Mouse (Mus musculus) midbrain, postnatal 0 days (tissue): ENCODE results near the gene Olfr153. TPM values are rescaled to one million over a fixed set of nuclear protein-coding genes. Genes with fewer than 3 reads are reported as not detected.
"Not testable (repeated sequence)": the region's sequence is repeated elsewhere in the genome, so short reads cannot be mapped to it uniquely, and the experiment has no call there.

Experiments used
- ATAC-seq: fragments of 200-750 bp; cut with Nextera tagmentation; 2 replicates; pipeline ENCODE4 v1.8.0; 2017; ENCODE audit warnings: moderate number of reproducible peaks, mild to moderate bottlenecking, moderate TSS enrichment, moderate library complexity; ENCODE audit not compliant: low FRiP score
- DNase-seq: peaks from one replicate; pipeline ENCODE4 v3.0.0-alpha.2; 2015; ENCODE audit warnings: low spot score
- H3K27ac ChIP-seq: fragments of 300-500 bp; sonication (generic); 2 replicates; pipeline ENCODE4 v1.5.1; 2014; ENCODE audit warnings: low read depth, mild to moderate bottlenecking, low read length, mixed read lengths
- H3K27me3 ChIP-seq: fragments of 300-500 bp; sonication (generic); 2 replicates; pipeline ENCODE4 v1.6.1; 2014; ENCODE audit warnings: low read length, control low read depth, mixed read lengths; ENCODE audit not compliant: insufficient read depth
- H3K36me3 ChIP-seq: fragments of 300-500 bp; sonication (generic); 2 replicates; pipeline ENCODE4 v1.6.1; 2014; ENCODE audit warnings: low read length, control low read depth, mixed read lengths; ENCODE audit not compliant: insufficient read depth
- H3K4me1 ChIP-seq: fragments of 300-500 bp; sonication (generic); 2 replicates; pipeline ENCODE4 v1.6.1; 2014; ENCODE audit warnings: mild to moderate bottlenecking, control low read depth, antibody characterized with exemption, low read length, mixed read lengths; ENCODE audit not compliant: insufficient read depth
- H3K4me2 ChIP-seq: fragments of 300-500 bp; sonication (generic); 2 replicates; pipeline ENCODE4 v1.6.1; 2014; ENCODE audit warnings: low read depth, mild to moderate bottlenecking, low read length, mixed read lengths; ENCODE audit not compliant: poor library complexity, severe bottlenecking
- H3K4me3 ChIP-seq: fragments of 300-500 bp; sonication (generic); 2 replicates; pipeline ENCODE4 v1.5.1; 2014; ENCODE audit warnings: low read depth, mild to moderate bottlenecking, low read length, moderate library complexity
- H3K9ac ChIP-seq: fragments of 300-500 bp; sonication (generic); replicated peaks from 2 replicates; pipeline ENCODE4 v1.6.1; 2014; ENCODE audit warnings: mild to moderate bottlenecking, low read length, moderate library complexity, mixed read lengths; ENCODE audit not compliant: poor library complexity, severe bottlenecking
- H3K9me3 ChIP-seq: fragments of 300-500 bp; sonication (generic); 2 replicates; pipeline ENCODE4 v1.6.1; 2016; ENCODE audit warnings: low read length, control low read depth
- CTCF ChIP-seq: IDR thresholded peaks from 2 replicates; pipeline ENCODE4 v1.5.1; 2016; ENCODE audit warnings: antibody characterized with exemption, mild to moderate bottlenecking
- WGBS: fragments of 180-500 bp; shearing (Covaris S2); extraction: QIAGEN DNeasy Blood & Tissue Kit; methylation state at CpG from one replicate; pipeline ENCODE4 v1.1.7; 2014; 5-methylcytosine and 5-hydroxymethylcytosine counted together
- polyA plus RNA-seq: library from polyadenylated mRNA; unstranded; fragments of >200 nt; fragmentation: Nextera tagmentation; extraction: Ambion mirVana; gene quantifications from 2 replicates; pipeline ENCODE4 v1.2.1, GENCODE M21; 2015
- total RNA-seq: library from RNA; depleted of rRNA; stranded (reverse); fragments of >200 nt; gene quantifications from 2 replicates; pipeline ENCODE4 v1.2.3, GENCODE M21; 2014; rRNA removed

Olfr153 gene
- total RNA-seq = 0.52 TPM in 1 of 2 replicates, not detected in the other
- polyA plus RNA-seq = not detected in 2 replicates

DNA sequence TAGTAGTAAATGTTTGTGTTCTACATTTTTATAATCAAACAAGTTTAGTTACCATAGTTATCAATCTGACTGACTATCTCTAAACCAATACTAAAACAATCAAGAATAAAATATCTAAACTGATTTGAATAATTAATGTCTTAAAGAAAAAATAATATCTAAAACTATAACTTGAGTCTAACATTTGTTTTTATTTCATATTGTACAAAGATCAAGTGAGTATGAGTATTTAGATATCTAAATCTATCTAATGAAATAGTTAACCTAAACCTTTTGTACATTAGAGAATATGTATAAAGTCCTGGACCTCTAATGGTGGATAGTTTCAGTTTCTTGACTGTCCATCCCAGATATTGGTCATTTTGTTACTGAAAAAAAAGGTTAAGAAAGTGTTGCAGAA is at the start of gene Olfr153:
TSS of gene Olfr153 (plus strand) at position 301 of the 400 bp plus-strand sequence.
- Histone ChIP-seq H3K27ac (no peak within 1 kb of the TSS), H3K4me3 (no peak within 1 kb of the TSS), H3K27me3 (no peaks in the 10 kb centered on the region), H3K4me1 (no peaks in the 10 kb centered on the region), H3K36me3 (no peaks in the 10 kb centered on the region), H3K4me2 (no peak within 1 kb of the TSS), H3K9me3 (no peaks in the 10 kb centered on the region), H3K9ac (no peak within 1 kb of the TSS)
- no peak for TF ChIP-seq CTCF
- ATAC-seq = no peak
- no peak for DNase-seq

DNA sequence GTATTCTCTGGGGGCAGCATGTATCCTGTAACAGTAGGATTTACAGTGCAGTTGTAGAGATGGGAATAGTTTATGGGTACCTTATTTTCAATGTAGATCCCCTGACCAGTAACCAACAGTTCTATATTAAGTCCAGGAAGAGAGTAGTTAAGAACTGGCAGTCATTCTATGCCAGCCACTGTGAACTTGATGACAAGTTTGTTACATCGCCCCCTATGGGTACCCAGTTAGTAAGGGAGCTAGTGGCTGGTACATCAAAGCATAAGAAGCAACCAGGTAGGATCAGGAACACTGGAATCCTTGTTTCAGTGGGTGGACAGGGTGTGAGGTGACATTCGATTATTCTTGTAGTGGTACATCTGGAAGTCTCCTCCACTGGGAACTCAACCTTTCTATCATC is 49.3 kb upstream of the Olfr153 start:
- ATAC-seq (no peak), DNase-seq (no peak)
- Histone ChIP-seq H3K9ac (no peak overlapping the region), H3K4me2 (no peak overlapping the region), H3K27ac (no peak overlapping the region), H3K9me3 (no peaks in the 10 kb centered on the region), H3K27me3 (no peaks in the 10 kb centered on the region), H3K4me3 (no peak overlapping the region), H3K36me3 (no peaks in the 10 kb centered on the region), H3K4me1 (no peaks in the 10 kb centered on the region)
- no peak for TF ChIP-seq CTCF
- 87% methylated on average over 2 of the region's 2 CpGs for WGBS

DNA sequence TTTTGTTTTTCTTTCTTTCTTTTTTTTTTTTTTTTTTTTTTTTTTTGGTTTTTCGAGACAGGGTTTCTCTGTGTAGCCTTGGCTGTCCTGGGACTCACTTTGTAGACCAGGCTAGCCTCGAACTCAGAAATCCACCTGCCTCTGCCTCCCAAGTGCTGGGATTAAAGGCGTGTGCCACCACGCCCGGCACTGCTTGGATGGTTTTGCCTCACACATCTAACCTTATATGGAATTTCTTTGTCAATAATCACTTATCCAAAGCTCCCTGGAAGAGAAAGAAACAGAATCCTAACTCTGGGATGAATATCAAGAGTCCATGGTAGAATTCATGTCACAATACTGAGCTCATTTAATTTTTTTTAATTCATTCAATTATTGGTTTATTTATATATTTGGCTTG is 34.6 kb upstream of the Olfr153 start, which contains the start of gene Pramel7:
TSS of gene Pramel7 (minus strand) at position 101 of the 400 bp plus-strand sequence.
- not testable (repeated sequence) for H3K27me3 ChIP-seq, H3K4me2 ChIP-seq, H3K4me1 ChIP-seq, DNase-seq, H3K9me3 ChIP-seq, H3K36me3 ChIP-seq, ATAC-seq, H3K27ac ChIP-seq, H3K4me3 ChIP-seq, H3K9ac ChIP-seq
- WGBS = 82% methylated on average over 4 of the region's 5 CpGs

DNA sequence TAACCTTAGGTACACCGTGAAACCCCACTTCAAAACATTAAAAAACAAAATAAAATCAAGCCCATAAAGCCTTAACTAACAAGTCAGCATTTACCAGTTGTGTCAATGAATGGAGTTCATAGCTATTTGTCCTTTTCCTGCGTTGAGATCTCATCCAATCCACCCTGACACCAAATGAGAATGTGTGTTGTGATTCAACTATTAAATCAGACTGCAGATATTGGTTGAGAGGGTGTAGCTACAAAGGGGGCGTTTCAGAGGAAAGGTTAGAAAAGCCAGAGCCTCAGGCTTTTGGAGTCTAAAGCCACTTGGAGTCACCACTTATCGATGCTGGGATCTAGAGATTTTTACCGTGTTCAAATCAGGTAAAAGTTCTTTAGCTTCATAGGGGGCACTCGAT is 25.3 kb upstream of the Olfr153 start, which contains the start of gene Pramel6:
TSS of gene Pramel6 (plus strand) at position 301 of the 400 bp plus-strand sequence.
- ATAC-seq = no peak
- no peak within 1 kb of the TSS for H3K4me3 ChIP-seq
- no peaks in the 10 kb centered on the region for H3K9me3 ChIP-seq
- H3K36me3 ChIP-seq = no peaks in the 10 kb centered on the region
- no peak for TF ChIP-seq CTCF
- WGBS = 86% methylated on average over 6 of the region's 6 CpGs
- no peak within 1 kb of the TSS for H3K9ac ChIP-seq
- no peak for DNase-seq
- no peak within 1 kb of the TSS for H3K4me2 ChIP-seq
- H3K27me3 ChIP-seq = no peaks in the 10 kb centered on the region
- no peak within 1 kb of the TSS for H3K27ac ChIP-seq
- H3K4me1 ChIP-seq = no peaks in the 10 kb centered on the region

DNA sequence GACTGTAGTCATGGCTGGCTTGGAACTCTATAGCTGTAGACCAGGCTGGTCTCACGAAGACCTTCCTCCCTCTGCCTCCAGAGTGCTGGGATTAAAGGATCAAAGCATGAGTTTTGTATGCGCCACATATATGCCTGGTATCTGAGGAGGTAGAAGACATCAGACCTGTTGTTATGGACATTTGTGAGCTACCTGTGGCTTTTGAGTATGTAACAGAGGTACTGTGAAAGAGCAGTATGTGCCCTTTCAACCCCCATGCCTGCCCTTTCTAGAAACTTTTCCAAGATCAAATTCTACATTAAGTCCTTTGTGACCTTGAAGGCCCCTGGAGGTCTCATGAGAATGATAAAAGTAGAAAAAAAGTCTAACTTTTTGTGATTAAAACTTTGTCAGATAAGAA is 16.6 kb upstream of the Olfr153 start:
- TF ChIP-seq CTCF = no peak
- H3K27ac ChIP-seq = no peak overlapping the region
- 83% methylated on average over 2 of the region's 2 CpGs for WGBS
- H3K27me3 ChIP-seq = no peaks in the 10 kb centered on the region
- no peak overlapping the region for H3K4me2 ChIP-seq
- H3K36me3 ChIP-seq = no peaks in the 10 kb centered on the region
- DNase-seq (no peak), ATAC-seq (no peak)
- H3K9me3 ChIP-seq = no peaks in the 10 kb centered on the region
- H3K4me1 ChIP-seq = no peaks in the 10 kb centered on the region
- H3K9ac ChIP-seq = no peak overlapping the region
- H3K4me3 ChIP-seq = no peak overlapping the region

DNA sequence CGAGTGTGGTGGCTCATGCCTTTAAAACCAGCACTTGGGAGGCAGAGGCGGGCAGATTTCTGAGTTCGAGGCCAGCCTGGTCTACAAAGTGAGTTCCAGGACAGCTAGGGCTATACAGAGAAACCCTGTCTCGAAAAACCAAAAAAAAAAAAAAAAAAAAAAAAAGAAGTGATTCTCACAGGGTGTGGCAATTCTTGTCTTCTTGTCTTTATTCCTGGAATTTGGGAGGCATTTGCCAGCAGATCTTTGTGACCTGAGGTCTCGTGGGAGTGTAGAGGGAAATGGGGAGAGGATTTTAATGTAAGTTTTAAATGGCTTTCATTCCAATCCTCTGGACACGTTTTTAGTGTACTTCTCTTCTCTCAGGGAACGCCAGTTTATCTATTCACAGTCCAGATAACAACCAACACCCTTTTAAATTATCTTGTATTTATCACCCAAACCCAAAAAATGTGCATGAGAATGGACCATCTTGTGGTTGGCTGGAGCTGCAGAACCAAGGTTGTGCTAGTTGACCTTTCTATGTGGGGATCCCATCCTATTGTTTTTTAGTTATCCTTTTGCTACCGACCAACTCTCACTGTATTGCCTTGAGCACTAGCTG is 16.0 kb upstream of the Olfr153 start:
- H3K4me2 ChIP-seq = no peak overlapping the region
- no peak overlapping the region for H3K27ac ChIP-seq
- H3K9ac ChIP-seq = no peak overlapping the region
- ATAC-seq (no peak), DNase-seq (no peak)
- no peaks in the 10 kb centered on the region for H3K4me1 ChIP-seq
- H3K9me3 ChIP-seq = no peaks in the 10 kb centered on the region
- H3K36me3 ChIP-seq = no peaks in the 10 kb centered on the region
- TF ChIP-seq CTCF = no peak
- WGBS = 78% methylated on average over 7 of the region's 8 CpGs
- no peak overlapping the region for H3K4me3 ChIP-seq
- no peaks in the 10 kb centered on the region for H3K27me3 ChIP-seq
